Mouse (Mus musculus) lung, postnatal 0 days (tissue): ENCODE measurements at regions not wholly inside any gene's neighbourhood (a gene's known extent, or its start where the extent isn't known, plus 50 kb on each side); places are given as distances from the start of the nearest gene placed in this dataset.

Experiments used
- CTCF ChIP-seq: IDR thresholded peaks from 2 replicates; pipeline ENCODE4 v1.5.1; 2016; ENCODE audit warnings: antibody characterized with exemption, mild to moderate bottlenecking
- EP300 ChIP-seq: IDR thresholded peaks from 2 replicates; pipeline ENCODE4 v1.6.1; 2016; ENCODE audit warnings: antibody characterized with exemption, mild to moderate bottlenecking, control low read depth

DNA sequence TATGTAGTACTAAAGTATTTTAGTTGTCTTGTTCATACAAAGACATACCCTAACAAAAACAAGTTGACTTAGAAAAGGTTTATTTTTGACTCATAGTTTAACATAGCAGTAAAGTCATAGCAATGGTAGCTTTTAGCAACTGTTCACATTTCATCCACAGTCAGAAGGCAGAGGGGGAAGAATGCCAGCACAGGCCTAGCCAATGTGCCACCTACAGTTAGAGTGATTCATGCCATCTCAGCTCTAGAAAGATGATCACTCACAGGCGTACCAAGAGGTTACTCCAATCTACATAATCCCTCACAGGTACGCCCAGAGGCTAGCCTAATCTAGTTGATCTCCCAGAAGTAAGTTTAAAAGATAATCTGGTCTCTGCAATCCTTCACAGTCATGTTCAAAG is 510.5 kb downstream of the Etv1 start:
- no peak for TF ChIP-seq CTCF
- no peak for TF ChIP-seq EP300
